Mouse (Mus musculus): ENCODE results near the gene Ipp. TPM values are rescaled to one million over a fixed set of nuclear protein-coding genes. Genes with fewer than 3 reads are reported as not detected.

Ipp gene
- polyA plus RNA-seq, 1 experiment from 2014 or later = 14.1 TPM

Other genes starting within 250 kb of the Ipp start
- 14.8 and 16.1 TPM in 2 replicates for gene Mast2, start 43.4 kb upstream of the Ipp start, polyA plus RNA-seq (2015; fragmentation: Nextera tagmentation; extraction: Ambion mirVana)
- 22.8 and 26.7 TPM in 2 replicates for gene Tmem69, start 48.4 kb downstream of the Ipp start, polyA plus RNA-seq (2015; fragmentation: Nextera tagmentation; extraction: Ambion mirVana)
- gene Gpbp1l1, start 50.1 kb downstream of the Ipp start, polyA plus RNA-seq (2015; fragmentation: Nextera tagmentation; extraction: Ambion mirVana) = 28.9 and 33.0 TPM in 2 replicates
- 6.3 and 9.1 TPM in 2 replicates for gene Ccdc17, start 89.1 kb downstream of the Ipp start, polyA plus RNA-seq (2015; fragmentation: Nextera tagmentation; extraction: Ambion mirVana)
- 125 and 131 TPM in 2 replicates for gene Nasp, start 120.4 kb downstream of the Ipp start, polyA plus RNA-seq (2015; fragmentation: Nextera tagmentation; extraction: Ambion mirVana)
- 820 and 831 TPM in 2 replicates for gene Akr1a1, start 144.1 kb downstream of the Ipp start, polyA plus RNA-seq (2015; fragmentation: Nextera tagmentation; extraction: Ambion mirVana)
- gene Prdx1, start 178.0 kb downstream of the Ipp start, polyA plus RNA-seq (2015; fragmentation: Nextera tagmentation; extraction: Ambion mirVana) = 1,493 and 1,538 TPM in 2 replicates
- 24.7 and 24.9 TPM in 2 replicates for gene Mmachc, start 200.9 kb downstream of the Ipp start, polyA plus RNA-seq (2015; fragmentation: Nextera tagmentation; extraction: Ambion mirVana)
- 31.7 and 33.8 TPM in 2 replicates for gene Ccdc163, start 201.0 kb downstream of the Ipp start, polyA plus RNA-seq (2015; fragmentation: Nextera tagmentation; extraction: Ambion mirVana)
- gene Tesk2, start 213.4 kb downstream of the Ipp start, polyA plus RNA-seq (2015; fragmentation: Nextera tagmentation; extraction: Ambion mirVana) = 6.7 and 7.6 TPM in 2 replicates